Mouse (Mus musculus) kidney, adult 11 months (tissue): ENCODE data around the gene Arl8b.
A peak's percentile ranks its signal among the peaks of the same experiment; 100 is the strongest.

Source experiments
- DNase-seq: peaks from one replicate; pipeline ENCODE4 v3.0.0; 2022

The Arl8b gene

DNA sequence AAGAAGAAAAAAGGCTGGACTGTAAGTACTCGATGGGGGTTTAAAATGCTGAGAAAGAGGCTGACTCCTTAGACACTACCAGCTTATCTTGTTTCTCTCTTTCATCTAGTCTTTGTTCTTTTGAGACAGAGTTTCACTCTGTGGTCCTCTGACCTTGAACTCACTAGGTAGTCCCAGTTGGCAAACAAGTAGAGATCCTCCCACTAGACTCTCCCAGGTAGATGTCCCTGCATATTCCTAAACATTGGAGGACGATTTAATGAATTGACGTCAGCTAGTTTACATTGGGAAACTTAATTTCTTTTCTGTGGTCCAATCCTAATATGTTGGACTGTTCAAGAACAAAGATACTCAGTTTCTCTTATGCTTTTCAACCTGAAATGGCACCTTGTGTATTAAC, 2.7 kb downstream of the Arl8b start:
- no peak for DNase-seq

- no peak for DNase-seq
Measured at GRCm38 (mm10) chr6:108791498-108791897, 8.6 kb downstream of the Arl8b start.

DNA sequence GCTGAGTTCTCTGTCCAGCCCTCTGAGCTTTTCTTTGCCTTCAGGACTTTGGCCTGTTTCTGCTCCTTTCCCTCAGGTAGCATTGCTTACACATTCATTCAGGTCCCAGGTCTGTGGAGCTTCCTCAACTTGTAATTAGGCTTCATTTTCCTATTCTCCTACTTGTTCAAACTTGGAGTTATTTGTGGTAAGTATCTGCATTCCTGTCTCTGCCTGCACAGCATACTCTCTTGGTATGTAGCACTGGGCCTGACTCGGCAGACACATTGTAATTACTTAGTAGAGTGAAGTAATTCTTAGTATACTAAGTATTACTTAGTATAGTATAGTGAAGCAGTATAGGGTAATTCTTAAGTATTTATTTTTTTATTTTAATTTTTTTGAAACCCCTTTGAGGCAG, 13.0 kb downstream of the Arl8b start:
- DNase-seq: no peak

DNA sequence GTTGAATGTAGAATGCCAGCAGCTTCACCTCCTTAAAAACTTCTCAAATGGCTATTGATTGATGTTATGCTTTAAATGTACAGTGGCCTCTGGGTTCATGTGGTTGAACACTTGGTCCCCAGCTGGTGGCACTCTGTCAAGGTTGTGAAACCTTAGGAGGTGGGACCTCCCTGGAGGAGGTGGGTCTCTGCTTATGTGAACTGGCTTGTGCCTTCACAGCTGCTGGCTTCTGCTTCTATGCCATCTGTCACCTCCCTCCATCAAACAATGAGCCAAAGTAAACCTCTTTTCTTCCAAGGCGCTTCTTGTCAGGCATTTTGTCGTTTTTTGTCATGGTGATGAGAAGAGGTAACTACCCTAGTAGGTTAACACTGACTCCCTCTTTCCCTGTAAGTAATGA, 13.8 kb downstream of the Arl8b start:
- DNase-seq: no peak

DNA sequence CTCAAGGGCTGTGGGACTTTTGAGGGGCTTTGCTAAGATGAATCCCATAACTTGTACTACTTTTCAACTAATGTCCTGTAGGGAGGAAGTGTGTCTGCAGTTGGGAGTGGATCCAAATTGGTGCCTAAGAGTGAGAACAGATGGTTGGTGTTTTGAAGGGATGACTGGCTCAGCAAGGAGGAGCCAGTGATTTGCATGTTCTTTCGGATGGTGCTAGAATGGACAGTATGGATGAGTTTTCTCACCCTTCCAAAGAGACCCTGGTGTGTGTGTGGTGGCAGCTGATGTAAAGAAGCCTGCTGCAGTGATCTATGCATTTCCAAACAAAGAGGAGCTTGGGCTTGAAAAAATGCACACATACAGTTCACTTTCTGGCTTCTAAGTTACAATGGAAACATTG, 22.3 kb downstream of the Arl8b start:
- no peak for DNase-seq

DNA sequence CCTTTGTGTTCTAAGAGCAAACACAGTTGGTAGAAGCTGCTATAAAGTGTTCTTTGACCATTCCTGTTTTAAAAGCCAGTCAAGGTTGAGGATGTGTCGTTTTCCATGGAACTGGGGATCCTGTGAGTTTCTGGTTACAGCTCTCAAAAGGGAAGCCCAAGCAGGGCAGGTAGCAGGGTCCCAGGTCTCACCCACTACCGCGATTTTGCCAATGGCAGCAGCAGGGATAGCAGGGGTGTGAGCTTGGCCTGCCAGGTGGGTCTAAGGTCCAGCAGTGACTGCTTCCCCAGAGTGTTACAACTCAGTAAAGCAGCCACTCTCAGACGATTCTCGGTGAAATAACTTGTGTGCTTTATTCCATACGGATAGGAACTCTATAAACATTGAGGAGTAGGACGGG, 23.0 kb downstream of the Arl8b start:
- DNase-seq: no peak

- no peak for DNase-seq
Measured at GRCm38 (mm10) chr6:108807446-108807845, 24.5 kb downstream of the Arl8b start.

- DNase-seq: no peak
Measured at GRCm38 (mm10) chr6:108808786-108809185, 25.9 kb downstream of the Arl8b start.

- no peak for DNase-seq
Measured at GRCm38 (mm10) chr6:108810237-108810636, 27.3 kb downstream of the Arl8b start.

DNA sequence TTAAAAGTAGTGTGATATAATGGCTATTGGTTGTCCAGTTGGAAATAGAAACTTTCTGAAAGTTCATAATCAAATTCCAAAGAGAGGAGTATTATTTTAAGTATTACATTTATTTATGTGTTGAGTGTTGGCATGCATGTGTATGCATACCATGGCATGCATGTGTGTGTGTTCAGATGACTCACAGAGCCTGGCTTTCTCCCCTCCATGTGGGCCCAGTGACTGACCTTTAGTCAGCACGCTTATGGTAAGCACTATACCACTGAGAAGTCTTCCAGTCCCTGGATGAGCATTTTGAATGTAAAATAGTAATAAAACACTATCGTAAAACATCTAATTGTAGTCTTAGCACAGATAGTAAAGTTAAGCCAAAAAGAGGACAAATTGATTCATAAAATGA, 29.2 kb downstream of the Arl8b start:
- no peak for DNase-seq

DNA sequence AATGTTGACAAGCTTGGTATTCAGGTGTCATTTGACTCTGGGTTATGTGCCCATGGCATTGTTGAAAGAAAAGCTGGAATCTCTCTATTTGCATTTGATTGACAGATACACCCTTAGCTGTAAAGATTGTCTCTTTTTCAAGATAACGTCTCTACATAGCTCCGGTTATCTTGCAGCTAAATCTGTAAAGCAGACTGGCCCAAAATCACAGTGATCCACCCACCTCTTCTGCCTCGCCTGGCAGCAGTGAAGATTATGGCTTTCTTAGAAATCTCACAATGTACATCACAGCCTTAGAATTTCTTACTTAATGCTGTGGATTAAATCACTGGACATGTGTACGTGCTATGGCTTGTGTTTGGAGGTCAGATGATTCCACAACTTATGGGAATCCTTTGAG, 34.6 kb downstream of the Arl8b start:
- no peak for DNase-seq

DNA sequence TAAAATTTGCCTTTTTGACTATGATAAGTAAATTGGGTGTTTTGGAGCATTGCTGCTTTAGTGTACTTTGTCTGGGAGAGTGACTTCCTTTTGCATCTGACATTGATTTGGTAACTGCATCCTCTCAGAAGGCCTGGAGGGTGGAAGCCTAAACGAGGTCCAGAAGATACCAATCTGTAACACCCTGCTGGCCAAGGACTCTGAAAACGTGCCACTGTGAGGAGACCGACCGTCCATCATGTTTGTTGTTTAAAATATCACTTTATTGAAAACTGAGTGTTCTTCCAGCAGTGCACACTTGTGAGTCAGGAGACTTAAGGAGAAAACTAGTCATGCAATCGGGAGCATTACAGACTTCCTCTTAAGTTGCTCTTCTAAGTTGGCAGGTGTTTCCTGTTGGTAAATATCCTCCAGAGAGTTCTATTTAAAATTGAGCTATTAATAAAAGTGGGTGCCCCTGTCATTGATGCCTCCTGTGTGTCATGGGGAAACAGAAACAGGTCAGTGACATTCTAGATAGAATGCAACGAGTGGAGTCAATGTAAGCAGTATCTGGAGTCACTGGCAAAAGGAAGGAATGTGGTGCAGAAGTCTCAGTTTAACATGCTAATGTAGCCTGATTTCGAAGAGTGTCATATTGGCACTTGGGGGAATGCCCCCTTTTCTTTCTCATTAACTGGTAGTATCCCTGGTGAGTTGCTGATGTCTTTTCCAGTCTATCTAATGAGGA, 42.1 kb downstream of the Arl8b start:
- DNase-seq: no peak

DNA sequence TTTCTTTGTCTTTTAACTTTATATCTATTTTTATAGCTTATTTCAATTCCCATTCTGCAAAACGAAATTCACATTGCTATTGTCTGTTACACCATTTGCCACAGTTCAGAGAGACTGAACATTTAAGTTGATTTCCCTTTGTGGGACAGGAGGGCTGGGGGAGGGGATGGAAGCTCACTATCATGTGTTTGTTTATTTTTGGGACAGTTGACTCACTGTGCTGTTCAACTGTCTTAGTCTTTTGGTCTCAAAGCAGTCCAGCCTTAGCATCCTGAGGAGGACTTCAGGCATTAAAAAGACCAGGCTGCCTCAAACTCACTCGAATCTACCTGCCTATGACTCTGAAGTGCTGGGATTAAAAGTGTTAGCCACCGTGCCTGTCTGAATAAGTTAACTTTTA, 43.2 kb downstream of the Arl8b start:
- DNase-seq: no peak

DNA sequence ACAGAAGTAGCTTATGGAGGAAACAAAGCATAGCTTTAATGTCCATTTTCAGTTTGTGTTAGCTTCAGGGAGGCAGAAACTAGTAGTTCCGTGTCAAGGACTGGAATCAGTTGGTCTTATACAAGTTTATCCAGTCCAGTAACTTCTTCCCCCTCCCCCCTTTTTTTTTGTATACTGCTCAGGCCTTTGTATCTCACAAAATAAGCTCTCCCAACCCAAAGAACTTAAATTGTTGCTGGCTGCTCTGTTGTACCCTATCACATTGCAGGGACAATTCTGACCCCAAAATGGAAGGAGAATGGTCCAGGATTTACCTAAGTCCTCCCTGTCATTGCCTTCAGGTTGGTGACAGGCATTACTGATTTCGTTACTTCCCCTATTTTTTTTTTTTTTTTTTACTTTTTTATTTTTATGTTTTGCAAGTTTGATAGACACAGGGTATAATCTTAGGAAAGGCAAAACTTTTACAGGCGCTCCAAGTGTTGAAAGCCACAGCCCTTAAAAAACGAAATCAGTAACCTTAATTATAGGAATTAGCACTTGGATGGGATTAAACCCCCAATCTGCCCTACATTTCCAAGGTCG, 44.5 kb downstream of the Arl8b start:
- no peak for DNase-seq

DNA sequence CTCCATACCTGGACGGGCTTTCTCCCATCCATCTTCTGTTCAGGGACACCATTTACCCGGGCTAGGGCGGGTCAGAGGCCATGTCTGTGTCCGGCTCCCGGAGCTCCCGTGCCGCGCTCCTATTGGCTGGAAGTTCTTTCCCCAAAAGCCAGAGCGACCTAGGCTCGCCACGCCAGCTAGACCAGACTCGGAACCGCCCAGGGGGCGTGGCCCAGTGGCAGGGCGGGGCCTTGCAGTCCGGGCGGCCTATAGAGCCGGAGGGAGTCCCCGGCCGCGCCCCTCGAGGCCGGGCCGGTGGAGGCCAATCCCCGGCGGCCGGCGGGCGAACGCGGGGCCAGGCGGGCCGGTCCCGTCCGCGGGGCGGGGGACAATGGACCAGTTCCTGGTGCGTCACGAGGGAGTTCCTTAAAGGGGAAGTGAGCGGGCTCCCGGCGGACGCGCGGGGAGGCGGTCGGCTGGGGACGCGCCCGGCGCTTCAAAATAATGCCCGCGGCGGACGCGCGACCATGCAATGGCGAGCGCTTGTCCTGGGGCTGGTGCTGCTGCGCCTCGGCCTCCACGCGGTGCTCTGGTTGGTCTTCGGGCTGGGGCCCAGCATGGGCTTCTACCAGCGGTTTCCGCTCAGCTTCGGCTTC, 45.5 kb downstream of the Arl8b start, which contains the start of gene Edem1:
TSS of gene Edem1 (plus strand) at position 408 of the 635 bp plus-strand sequence.
- DNase-seq: peak; percentile 99

- peak; percentile 43 for DNase-seq
Measured at GRCm38 (mm10) chr6:108828872-108829271, 46.0 kb downstream of the Arl8b start.

DNA sequence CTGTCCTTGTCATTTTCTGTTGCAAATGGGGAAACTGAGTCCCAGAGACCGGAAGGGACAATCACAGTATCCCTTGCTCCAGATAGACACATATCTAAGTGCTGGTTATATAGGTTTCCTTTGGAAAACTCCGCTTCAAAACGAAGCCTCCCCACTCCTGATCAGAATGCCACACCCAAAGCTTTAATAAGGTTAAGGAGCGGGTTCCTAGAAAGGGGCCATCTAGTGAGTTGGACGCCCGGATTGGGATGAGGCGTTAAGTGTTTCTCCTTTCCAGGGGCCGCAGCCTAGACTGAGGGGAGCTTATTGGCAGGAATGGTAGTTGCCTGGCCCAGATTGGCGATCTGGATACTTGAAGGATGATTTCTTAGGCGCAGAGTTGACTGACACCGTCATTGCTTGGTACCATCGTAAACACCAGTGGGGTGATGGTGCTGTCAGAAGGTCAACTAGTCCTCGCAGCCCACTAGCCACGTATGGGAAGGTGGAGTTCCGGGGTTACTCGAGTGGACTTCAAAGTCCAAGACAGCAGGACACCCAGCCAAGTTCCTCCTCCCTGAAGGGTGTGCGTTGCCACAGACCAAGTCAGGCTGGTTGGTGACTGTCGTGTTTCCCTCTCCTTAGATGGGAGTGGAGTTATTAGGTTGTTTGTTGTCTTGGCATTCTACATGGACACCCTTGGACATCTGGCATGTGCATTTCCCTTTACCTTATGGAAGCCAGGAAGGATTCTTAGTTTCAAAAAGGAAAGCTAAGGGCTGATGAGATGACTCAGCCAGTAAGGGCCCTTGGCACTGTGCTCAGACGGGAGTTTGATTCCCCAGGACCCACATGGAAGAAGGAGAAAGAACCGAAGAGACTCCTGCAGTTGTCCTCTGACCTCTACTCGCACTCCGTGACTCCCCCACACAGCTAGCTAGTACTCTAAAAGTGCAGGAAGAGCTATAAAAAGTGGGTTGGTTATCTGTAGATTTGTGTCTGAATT, 46.8 kb downstream of the Arl8b start:
- DNase-seq: peak; percentile 75

- no peak for DNase-seq
Measured at GRCm38 (mm10) chr6:108832170-108832569, 49.3 kb downstream of the Arl8b start.

DNA sequence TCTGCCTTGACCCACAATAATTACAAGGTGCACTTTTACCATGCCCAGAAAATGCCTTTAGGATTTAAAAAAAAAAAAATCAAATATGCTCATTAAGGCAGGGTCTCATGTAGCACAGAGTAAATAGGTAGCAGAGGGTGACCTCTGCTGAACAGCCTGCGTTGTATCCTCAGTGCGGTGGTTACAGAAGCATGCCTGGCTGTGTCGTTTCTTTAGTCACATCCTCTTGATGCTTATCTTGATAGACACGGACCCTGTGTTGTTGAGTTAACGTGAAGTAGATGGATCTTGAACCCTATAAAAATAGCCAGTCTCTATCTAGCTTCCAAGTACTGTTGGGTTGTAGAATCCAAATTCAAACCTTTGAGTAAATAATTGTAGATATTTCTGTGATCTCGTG, 50.1 kb downstream of the Arl8b start:
- no peak for DNase-seq

DNA sequence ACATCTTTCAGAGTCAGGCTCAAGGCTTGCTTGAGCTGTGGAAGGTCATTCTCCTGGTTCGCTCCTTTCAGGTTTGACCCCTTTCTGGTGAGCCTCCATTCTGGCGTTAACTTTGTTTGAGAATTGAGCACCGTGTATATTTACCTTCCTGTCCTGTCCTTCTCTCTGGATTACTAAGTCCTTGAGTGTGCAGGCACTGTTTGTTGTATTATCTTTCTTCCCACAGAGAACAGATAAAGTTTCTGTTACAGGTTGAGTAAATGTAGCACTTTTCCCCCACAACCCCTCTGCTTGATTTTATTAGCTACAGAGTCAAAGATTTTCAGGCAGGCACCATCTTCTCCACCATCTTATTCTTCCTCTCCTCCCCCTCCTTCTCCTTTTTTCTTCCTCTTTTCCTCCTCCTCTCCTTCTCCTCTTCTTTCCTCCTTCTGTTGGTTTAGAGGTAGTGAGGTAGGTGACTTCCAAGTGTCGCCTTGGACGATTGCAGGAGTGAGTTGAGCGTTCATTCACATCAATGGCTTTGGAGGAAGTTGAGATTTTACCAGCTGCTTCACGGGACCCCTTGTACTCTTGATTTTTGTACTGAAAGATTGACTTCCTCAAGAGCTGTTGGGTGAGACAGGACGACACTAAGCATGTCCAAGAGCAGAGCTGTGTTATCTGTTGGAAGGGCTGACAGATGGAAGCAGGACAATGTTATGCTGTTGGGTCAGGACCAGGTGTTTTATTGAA, 51.2 kb downstream of the Arl8b start:
- no peak for DNase-seq

DNA sequence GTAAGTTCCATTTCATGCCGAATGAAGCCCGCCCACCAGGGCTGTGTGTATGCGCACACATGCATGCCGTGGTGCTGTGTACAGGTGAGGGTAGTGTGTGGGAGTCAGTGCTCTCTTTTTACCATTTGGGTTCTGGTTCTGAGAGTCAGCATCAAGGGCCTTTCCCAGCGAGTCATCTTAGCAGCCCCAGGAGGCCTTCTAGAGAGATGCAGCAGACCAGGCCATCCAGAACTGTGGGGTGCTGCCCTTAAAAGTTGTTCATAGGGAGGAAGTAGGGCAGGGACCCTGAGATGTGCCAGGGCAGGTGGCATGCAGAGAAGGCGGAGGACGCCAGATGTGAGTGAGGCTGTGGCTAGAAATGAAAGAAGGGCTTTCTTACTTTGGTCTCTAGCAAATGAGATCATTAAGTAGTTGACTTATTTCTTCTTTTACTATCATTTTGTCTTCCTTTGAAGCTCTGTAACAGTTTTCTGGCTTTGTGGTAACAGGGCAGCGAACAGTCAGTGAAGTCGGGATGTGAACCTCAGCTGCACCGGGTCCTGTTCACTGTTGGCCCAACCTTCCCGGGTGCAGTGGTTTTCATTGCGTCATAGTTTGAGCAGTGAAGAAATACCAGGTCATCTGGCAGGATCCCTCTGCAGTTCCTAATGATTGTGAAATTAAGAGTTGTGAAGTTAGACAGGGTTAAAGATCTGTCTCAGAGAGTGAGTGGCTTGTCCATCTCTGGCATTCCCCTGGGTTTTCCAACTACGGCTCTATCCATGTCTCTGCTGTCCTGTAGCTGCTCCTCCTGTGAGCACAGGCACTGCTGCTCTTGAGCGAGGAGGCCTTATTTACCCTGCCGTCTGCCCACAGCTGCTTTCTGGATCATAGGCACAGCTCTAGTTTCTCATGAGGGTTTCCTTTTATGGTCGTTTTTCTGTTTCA, 53.1 kb downstream of the Arl8b start:
- no peak for DNase-seq
